Mouse (Mus musculus): ENCODE results near the gene Ctnnb1.

DNA sequence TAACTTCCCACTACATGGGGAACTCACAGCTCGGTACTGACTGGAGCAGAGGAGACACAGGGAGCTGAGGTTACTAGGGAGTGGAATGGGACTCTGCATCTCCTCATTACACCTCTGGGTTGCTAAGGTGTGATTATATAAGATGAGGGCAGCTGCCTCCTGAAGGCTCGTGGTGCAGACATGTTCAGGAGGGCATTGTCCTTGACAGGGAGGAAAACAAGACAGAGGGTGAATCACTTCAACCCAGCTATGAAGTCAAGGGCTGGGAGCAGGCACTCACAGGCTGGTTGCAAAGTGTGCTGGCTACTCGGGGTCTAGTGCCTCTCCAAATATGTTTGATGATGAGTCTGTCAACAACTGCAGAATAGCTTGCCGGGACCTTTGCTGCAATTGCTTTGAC is 58.0 kb downstream of the Ctnnb1 start:
- TF ChIP-seq EP300 (IDR thresholded peaks at IDR 0.05): no peak
- no peak for TF ChIP-seq CTCF (IDR thresholded peaks at IDR 0.05)
